In the genomic region with DNA sequence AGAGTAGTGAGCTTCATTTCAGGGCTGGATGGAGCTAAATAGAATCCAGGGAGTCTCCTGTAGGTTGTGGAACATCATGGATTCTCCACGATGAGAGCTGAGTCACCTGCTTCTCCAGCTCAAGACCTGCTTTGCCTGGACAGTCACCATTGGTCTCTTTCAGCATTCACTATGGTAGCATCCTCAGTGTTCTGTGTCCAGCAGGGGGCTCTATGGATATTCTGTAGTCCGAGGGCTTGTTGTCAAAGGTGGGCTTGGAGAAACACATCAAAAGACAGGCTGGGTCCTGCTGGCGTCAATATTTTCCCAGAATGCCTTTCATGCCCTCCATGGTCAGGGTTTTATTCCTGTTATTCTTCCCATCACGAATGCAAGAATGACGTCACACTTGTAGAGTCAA, we compare ENCODE assay signal across 16 mouse cellular contexts.
DNase-seq lines count a peak whose midpoint lies in the region; ATAC-seq and TF ChIP-seq lines count a peak whose summit lies in the region.
"Had no signal": no experiment of that assay in that cellular context is flagged by ENCODE, and none has a peak within 500 bp of the region (broad histone marks: within the 10 kb centered on the region; RNA-seq: fewer than 3 reads in every experiment).

No protein-coding gene starts in this region.

- H3K27ac ChIP-seq in forebrain, embryonic 14.5 days (ENCODE audit: low read depth, low read length), result no peak overlapping the region
- H3K27ac ChIP-seq in forebrain, embryonic 10.5 days, result no peak overlapping the region
- no peak overlapping the region for H3K27ac ChIP-seq in kidney, postnatal 0 days
- H3K27ac ChIP-seq in kidney, embryonic 16.5 days (ENCODE audit: low read length), result no peak overlapping the region
- no peak overlapping the region for H3K27ac ChIP-seq in embryonic facial prominence, embryonic 11.5 days (replicated peaks; ENCODE audit: low read depth, low read length)
- H3K27ac ChIP-seq: heart, embryonic 13.5 days; hindbrain, embryonic 12.5 days; limb, embryonic 12.5 days had no signal

- WGBS in forebrain, embryonic 14.5 days, result 54% methylated on average over 5 of the region's 5 CpGs
- WGBS in forebrain, embryonic 10.5 days, result 61% methylated on average over 5 of the region's 5 CpGs
- 48% methylated on average over 5 of the region's 5 CpGs for WGBS in kidney, postnatal 0 days
- 45% methylated on average over 5 of the region's 5 CpGs for WGBS in kidney, embryonic 16.5 days
- 57% methylated on average over 5 of the region's 5 CpGs for WGBS in embryonic facial prominence, embryonic 11.5 days

- H3K9me3 ChIP-seq in forebrain, embryonic 14.5 days (replicated peaks; ENCODE audit: control insufficient read depth, low read length), result no peaks in the 10 kb centered on the region
- H3K9me3 ChIP-seq in forebrain, embryonic 10.5 days, result no peaks in the 10 kb centered on the region
- H3K9me3 ChIP-seq in kidney, postnatal 0 days (replicated peaks; ENCODE audit: low read length), result no peaks in the 10 kb centered on the region
- no peaks in the 10 kb centered on the region for H3K9me3 ChIP-seq in kidney, embryonic 16.5 days (ENCODE audit: low read length)
- no peaks in the 10 kb centered on the region for H3K9me3 ChIP-seq in embryonic facial prominence, embryonic 11.5 days (replicated peaks; ENCODE audit: control insufficient read depth, low read length)
- H3K9me3 ChIP-seq: heart, embryonic 13.5 days; hindbrain, embryonic 12.5 days; limb, embryonic 12.5 days had no signal

- H3K36me3 ChIP-seq in forebrain, embryonic 14.5 days (ENCODE audit: control insufficient read depth, insufficient read depth, low read length), result no peaks in the 10 kb centered on the region
- H3K36me3 ChIP-seq in forebrain, embryonic 10.5 days (replicated peaks), result no peaks in the 10 kb centered on the region
- no peaks in the 10 kb centered on the region for H3K36me3 ChIP-seq in kidney, postnatal 0 days (ENCODE audit: insufficient read depth, low read length)
- no peaks in the 10 kb centered on the region for H3K36me3 ChIP-seq in kidney, embryonic 16.5 days (ENCODE audit: insufficient read depth, low read length)
- H3K36me3 ChIP-seq in embryonic facial prominence, embryonic 11.5 days (replicated peaks; ENCODE audit: control insufficient read depth, insufficient read depth, low read depth, low read length), result no peaks in the 10 kb centered on the region
- H3K36me3 ChIP-seq: heart, embryonic 13.5 days; hindbrain, embryonic 12.5 days; limb, embryonic 12.5 days had no signal

- DNase-seq in forebrain, embryonic 14.5 days (ENCODE audit: low spot score), result peak; percentile 16
- DNase-seq in forebrain, embryonic 10.5 days (ENCODE audit: extremely low spot score, low spot score), result no peak
- DNase-seq in kidney, postnatal 0 days (ENCODE audit: low spot score), result peak; percentile 12
- peak; percentile 15 for DNase-seq in lung, postnatal 36 days
- no peak for DNase-seq in lung, postnatal 25 days (ENCODE audit: low spot score)
- peak; percentile 50 for DNase-seq in embryonic facial prominence, embryonic 11.5 days (ENCODE audit: low spot score)
- DNase-seq in adrenal gland, adult 18-20 months (ENCODE audit: low spot score in 2 of 2), result no peak
- DNase-seq: kidney, adult 18-20 months; lung, adult 2 months; right cerebral cortex, postnatal 25 days had no signal

- no peak overlapping the region for H3K4me3 ChIP-seq in forebrain, embryonic 14.5 days (ENCODE audit: low read depth, low read length)
- no peak overlapping the region for H3K4me3 ChIP-seq in forebrain, embryonic 10.5 days
- H3K4me3 ChIP-seq in kidney, postnatal 0 days (replicated peaks; ENCODE audit: low read depth, low read length), result no peak overlapping the region
- H3K4me3 ChIP-seq in kidney, embryonic 16.5 days (ENCODE audit: low read length), result no peak overlapping the region
- no peak overlapping the region for H3K4me3 ChIP-seq in embryonic facial prominence, embryonic 11.5 days (ENCODE audit: low read depth, low read length)
- H3K4me3 ChIP-seq: heart, embryonic 13.5 days; hindbrain, embryonic 12.5 days; limb, embryonic 12.5 days had no signal

- no peak overlapping the region for H3K9ac ChIP-seq in forebrain, embryonic 14.5 days (ENCODE audit: low read length)
- H3K9ac ChIP-seq in kidney, postnatal 0 days (ENCODE audit: low read depth, low read length), result no peak overlapping the region
- no peak overlapping the region for H3K9ac ChIP-seq in kidney, embryonic 16.5 days (replicated peaks; ENCODE audit: low read length)
- no peak overlapping the region for H3K9ac ChIP-seq in embryonic facial prominence, embryonic 11.5 days (replicated peaks; ENCODE audit: low read length)
- H3K9ac ChIP-seq: heart, embryonic 13.5 days; hindbrain, embryonic 12.5 days; limb, embryonic 12.5 days had no signal

- TF ChIP-seq CTCF in kidney, postnatal 0 days (IDR thresholded peaks at IDR 0.05; ENCODE audit: low read depth), result peak; percentile 48; the same call in 1 of the 2 replicates

- no peaks in the 10 kb centered on the region for H3K4me1 ChIP-seq in forebrain, embryonic 14.5 days (ENCODE audit: control insufficient read depth, insufficient read depth, low read length)
- H3K4me1 ChIP-seq in forebrain, embryonic 10.5 days, result peaks cover 18% of the 10 kb centered on the region
- H3K4me1 ChIP-seq in kidney, postnatal 0 days (replicated peaks; ENCODE audit: insufficient read depth, low read length), result no peaks in the 10 kb centered on the region
- H3K4me1 ChIP-seq in kidney, embryonic 16.5 days (ENCODE audit: insufficient read depth, low read length), result no peaks in the 10 kb centered on the region
- H3K4me1 ChIP-seq in embryonic facial prominence, embryonic 11.5 days (ENCODE audit: control insufficient read depth, insufficient read depth, low read length), result no peaks in the 10 kb centered on the region
- H3K4me1 ChIP-seq: hindbrain, embryonic 12.5 days had no signal

- no peaks in the 10 kb centered on the region for H3K27me3 ChIP-seq in forebrain, embryonic 14.5 days (replicated peaks; ENCODE audit: control insufficient read depth, insufficient read depth, low read length)
- H3K27me3 ChIP-seq in forebrain, embryonic 10.5 days (ENCODE audit: poor library complexity, severe bottlenecking), result no peaks in the 10 kb centered on the region; the same call in 1 of the 2 replicates
- no peaks in the 10 kb centered on the region for H3K27me3 ChIP-seq in kidney, postnatal 0 days (ENCODE audit: insufficient read depth, low read length)
- 0 out of 2 replicates have a peak, but pooled peaks cover 4% of the 10 kb centered on the region for H3K27me3 ChIP-seq in kidney, embryonic 16.5 days (ENCODE audit: insufficient read depth, low read length)
- no peaks in the 10 kb centered on the region for H3K27me3 ChIP-seq in embryonic facial prominence, embryonic 11.5 days (ENCODE audit: control insufficient read depth, insufficient read depth, low read length)
- H3K27me3 ChIP-seq: heart, embryonic 13.5 days; hindbrain, embryonic 12.5 days had no signal

- H3K4me2 ChIP-seq in forebrain, embryonic 14.5 days (ENCODE audit: low read length), result no peak overlapping the region
- no peak overlapping the region for H3K4me2 ChIP-seq in kidney, postnatal 0 days (ENCODE audit: low read length)
- H3K4me2 ChIP-seq in kidney, embryonic 16.5 days (replicated peaks; ENCODE audit: low read depth, low read length), result no peak overlapping the region
- no peak overlapping the region for H3K4me2 ChIP-seq in embryonic facial prominence, embryonic 11.5 days (ENCODE audit: low read depth, low read length)
- H3K4me2 ChIP-seq: heart, embryonic 13.5 days; hindbrain, embryonic 12.5 days; limb, embryonic 12.5 days; midbrain, embryonic 11.5 days had no signal

- no peak for ATAC-seq in forebrain, embryonic 14.5 days
- ATAC-seq in kidney, postnatal 0 days (replicated peaks; ENCODE audit: low FRiP score, low read depth), result no peak
- no peak for ATAC-seq in kidney, embryonic 16.5 days (ENCODE audit: low FRiP score, low TSS enrichment)
- ATAC-seq in embryonic facial prominence, embryonic 11.5 days (replicated peaks; ENCODE audit: insufficient number of reproducible peaks, low FRiP score, low TSS enrichment, low read depth), result no peak
- ATAC-seq: activated CD4-positive, CD25-positive, alpha-beta regulatory T cell, adult 4 months had no signal

Comparison
In these comparisons a context has a peak if more than half of its experiments do, and no peak if none do; other contexts are left out.
1. DNase-seq: peak in forebrain, embryonic 14.5 days (single experiment), kidney, postnatal 0 days (single experiment), lung, postnatal 36 days (single experiment) and embryonic facial prominence, embryonic 11.5 days (single experiment); none in forebrain, embryonic 10.5 days (single experiment), lung, postnatal 25 days (single experiment) and adrenal gland, adult 18-20 months (0 of 2).